Mouse (Mus musculus) liver, embryonic 14.5 days (tissue): ENCODE results near the gene Zc3h12c.

ENCODE experiments used
- CTCF ChIP-seq: IDR thresholded peaks from 2 replicates; pipeline ENCODE4 v1.5.1; 2016; ENCODE audit warnings: antibody characterized with exemption, low read depth, control low read depth
- EP300 ChIP-seq: IDR thresholded peaks from 2 replicates; pipeline ENCODE4 v1.6.1; 2016; ENCODE audit warnings: antibody characterized with exemption, low read depth

DNA sequence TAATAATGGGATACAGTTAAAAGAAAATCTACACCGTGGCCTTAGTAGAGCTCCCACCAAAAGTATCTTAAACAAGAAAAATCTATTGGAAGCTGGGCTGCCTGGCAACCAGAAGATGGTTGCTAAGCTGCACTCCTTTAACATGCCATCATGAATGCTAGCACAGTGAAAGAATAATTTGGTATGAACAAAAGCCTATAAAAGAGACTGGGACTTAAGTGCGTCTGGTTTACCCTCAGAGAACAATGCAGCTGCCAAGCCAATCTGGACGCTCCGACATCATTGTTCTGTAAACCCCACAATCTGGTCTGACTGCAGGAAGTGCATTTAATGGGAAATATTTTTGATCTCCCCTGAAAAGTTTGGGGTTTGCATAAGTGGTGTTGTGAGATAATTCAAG lies 22.1 kb downstream of the Zc3h12c start:
- TF ChIP-seq EP300, result no peak
- TF ChIP-seq CTCF, result no peak
